Mouse (Mus musculus) forebrain, embryonic 12.5 days (tissue): ENCODE results near the gene Dcp1b. TPM values are rescaled to one million over a fixed set of nuclear protein-coding genes. Genes with fewer than 3 reads are reported as not detected.

Experiments
- ATAC-seq: fragments of 200-750 bp; cut with Nextera tagmentation; 2 replicates; pipeline ENCODE4 v1.8.0; 2017; ENCODE audit warnings: moderate TSS enrichment; ENCODE audit not compliant: low FRiP score
- H3K27ac ChIP-seq: fragments of 300-500 bp; sonication (generic); 2 replicates; pipeline ENCODE4 v1.5.1; 2016; ENCODE audit warnings: mild to moderate bottlenecking
- H3K27me3 ChIP-seq: fragments of 300-500 bp; sonication (generic); 2 replicates; pipeline ENCODE4 v1.6.1; 2016; ENCODE audit warnings: mild to moderate bottlenecking
- H3K36me3 ChIP-seq: fragments of 300-500 bp; sonication (generic); replicated peaks from 2 replicates; pipeline ENCODE4 v1.6.1; 2016; ENCODE audit warnings: mild to moderate bottlenecking
- H3K4me1 ChIP-seq: fragments of 300-500 bp; sonication (generic); 2 replicates; pipeline ENCODE4 v1.6.1; 2016
- H3K4me2 ChIP-seq: fragments of 300-500 bp; sonication (generic); 2 replicates; pipeline ENCODE4 v1.6.1; 2016; ENCODE audit warnings: mild to moderate bottlenecking, moderate library complexity
- H3K4me3 ChIP-seq: fragments of 300-500 bp; sonication (generic); replicated peaks from 2 replicates; pipeline ENCODE4 v1.5.1; 2016; ENCODE audit warnings: mild to moderate bottlenecking
- H3K9ac ChIP-seq: fragments of 300-500 bp; sonication (generic); 2 replicates; pipeline ENCODE4 v1.6.1; 2016; ENCODE audit warnings: mild to moderate bottlenecking
- H3K9me3 ChIP-seq: fragments of 300-500 bp; sonication (generic); 2 replicates; pipeline ENCODE4 v1.6.1; 2016
- WGBS: fragments of 180-500 bp; shearing (Covaris S2); methylation state at CpG from one replicate; pipeline ENCODE4 v1.1.7; 2016; 5-methylcytosine and 5-hydroxymethylcytosine counted together
- polyA plus RNA-seq: library from polyadenylated mRNA; unstranded; fragments of >200 nt; fragmentation: Nextera tagmentation; extraction: Ambion mirVana; gene quantifications from 2 replicates; pipeline ENCODE4 v1.2.1, GENCODE M21; 2016

Dcp1b gene
- polyA plus RNA-seq, 1 experiment from 2014 or later: 13.6 TPM

DNA sequence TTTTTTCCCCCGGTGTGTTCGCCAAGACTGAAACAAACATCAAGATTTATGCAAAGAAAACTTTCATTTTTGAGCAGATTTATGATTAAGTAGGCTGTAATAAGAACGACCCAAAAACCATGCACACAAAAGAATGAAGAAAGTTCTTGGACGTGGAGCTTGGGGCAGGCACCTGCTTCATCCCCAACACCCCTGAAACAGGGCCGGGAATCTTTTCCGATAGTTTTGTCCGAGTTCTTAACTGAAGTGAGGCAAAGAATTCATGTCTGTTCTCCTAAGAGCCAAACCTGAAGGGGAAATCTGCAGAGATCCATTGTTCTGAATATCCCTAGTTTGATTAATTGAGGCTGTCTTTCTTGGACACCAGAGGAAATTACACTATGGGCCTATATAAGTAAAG lies 1.1 kb downstream of the Dcp1b start:
- H3K36me3 ChIP-seq: no peaks in the 10 kb centered on the region
- H3K9me3 ChIP-seq: no peaks in the 10 kb centered on the region
- H3K4me3 ChIP-seq: peak overlapping the region; percentile 80
- 73% methylated on average over 7 of the region's 7 CpGs for WGBS
- ATAC-seq: no peak
- peak overlapping the region; percentile 82 for H3K9ac ChIP-seq
- H3K27ac ChIP-seq: no peak overlapping the region
- peaks cover 22% of the 10 kb centered on the region for H3K4me1 ChIP-seq
- no peaks in the 10 kb centered on the region for H3K27me3 ChIP-seq
- H3K4me2 ChIP-seq: peak overlapping the region; percentile 65

DNA sequence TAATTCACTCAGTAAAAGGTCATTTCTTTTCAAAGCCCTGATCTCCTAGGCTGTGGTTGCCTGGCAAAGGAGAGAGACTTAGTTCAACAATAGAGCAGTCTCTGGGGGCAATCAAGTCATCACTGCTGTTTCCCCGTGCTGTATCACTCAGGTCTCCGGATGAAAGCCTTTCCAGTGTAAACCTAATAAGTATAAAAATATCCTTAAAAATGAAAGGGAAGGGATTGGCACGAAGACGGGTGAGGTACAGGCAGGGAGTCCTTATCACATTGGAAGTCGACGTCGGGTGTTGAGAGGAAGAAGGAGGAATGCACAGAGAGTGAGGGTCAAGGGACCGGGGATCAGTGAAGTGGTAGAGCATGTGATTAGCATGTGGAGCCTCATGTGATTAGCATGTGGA lies 2.0 kb downstream of the Dcp1b start:
- 70% methylated on average over 8 of the region's 8 CpGs for WGBS

DNA sequence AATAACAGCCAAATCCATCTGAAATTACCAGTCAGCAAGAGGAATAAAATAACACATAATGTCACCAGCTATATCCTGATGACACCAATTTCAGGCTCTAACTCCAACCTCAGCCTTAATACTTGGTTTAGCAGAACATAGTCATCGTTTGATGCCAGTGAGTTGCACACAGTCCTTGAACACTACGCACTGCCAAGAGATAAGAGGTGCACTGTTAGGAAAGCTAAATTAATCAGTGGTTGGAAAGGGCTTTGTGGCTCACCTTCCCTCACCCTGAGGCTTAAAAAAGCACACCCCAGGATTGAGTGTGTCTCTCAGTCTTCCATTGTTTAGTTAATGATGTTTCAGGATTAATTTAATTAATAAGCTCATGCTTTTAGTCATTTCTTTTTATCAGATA lies 5.1 kb downstream of the Dcp1b start:
- H3K4me2 ChIP-seq: no peak overlapping the region
- no peak overlapping the region for H3K4me3 ChIP-seq
- no peaks in the 10 kb centered on the region for H3K9me3 ChIP-seq
- WGBS: 90% methylated on average over 2 of the region's 2 CpGs
- no peak overlapping the region for H3K27ac ChIP-seq
- H3K9ac ChIP-seq: no peak overlapping the region
- H3K4me1 ChIP-seq: peaks cover 23% of the 10 kb centered on the region
- peaks cover 15% of the 10 kb centered on the region; the same call in 1 of the 2 replicates for H3K36me3 ChIP-seq
- H3K27me3 ChIP-seq: no peaks in the 10 kb centered on the region
- ATAC-seq: no peak

More for the DNA sequence above, 2.0 kb downstream of the Dcp1b start:
- no peak for ATAC-seq
- H3K4me2 ChIP-seq: no peak overlapping the region
- H3K9ac ChIP-seq: peak overlapping the region; percentile 12; the same call in 1 of the 2 replicates
- peaks cover 22% of the 10 kb centered on the region for H3K4me1 ChIP-seq
- H3K27ac ChIP-seq: no peak overlapping the region
- no peaks in the 10 kb centered on the region for H3K36me3 ChIP-seq
- H3K4me3 ChIP-seq: no peak overlapping the region
- H3K9me3 ChIP-seq: no peaks in the 10 kb centered on the region
- H3K27me3 ChIP-seq: no peaks in the 10 kb centered on the region

DNA sequence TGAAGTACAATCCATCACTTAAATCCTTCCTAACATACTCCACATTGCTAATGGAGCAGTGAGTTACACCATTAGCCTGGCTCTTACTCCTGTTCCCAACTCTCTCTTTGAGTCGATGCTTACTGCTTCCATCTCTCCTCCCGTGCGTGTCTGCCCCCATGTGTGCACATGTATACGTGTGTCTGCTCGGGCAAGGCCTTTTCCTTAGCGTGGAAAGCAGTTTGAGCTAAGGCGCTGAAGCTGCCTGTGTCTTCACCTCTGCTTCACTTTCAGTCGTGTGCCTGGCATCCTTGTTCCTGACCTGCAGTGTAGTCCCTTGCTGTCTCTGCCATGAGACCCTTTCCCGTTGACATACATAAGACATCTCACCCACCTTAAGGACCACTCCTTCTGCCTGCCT lies 7.2 kb downstream of the Dcp1b start:
- Histone ChIP-seq H3K4me2 (no peak overlapping the region), H3K9me3 (no peaks in the 10 kb centered on the region), H3K27ac (no peak overlapping the region), H3K9ac (no peak overlapping the region), H3K27me3 (no peaks in the 10 kb centered on the region), H3K36me3 (peaks cover 15% of the 10 kb centered on the region; the same call in 1 of the 2 replicates), H3K4me1 (peaks cover 10% of the 10 kb centered on the region), H3K4me3 (no peak overlapping the region)
- no peak for ATAC-seq
- 90% methylated on average over 9 of the region's 9 CpGs for WGBS

DNA sequence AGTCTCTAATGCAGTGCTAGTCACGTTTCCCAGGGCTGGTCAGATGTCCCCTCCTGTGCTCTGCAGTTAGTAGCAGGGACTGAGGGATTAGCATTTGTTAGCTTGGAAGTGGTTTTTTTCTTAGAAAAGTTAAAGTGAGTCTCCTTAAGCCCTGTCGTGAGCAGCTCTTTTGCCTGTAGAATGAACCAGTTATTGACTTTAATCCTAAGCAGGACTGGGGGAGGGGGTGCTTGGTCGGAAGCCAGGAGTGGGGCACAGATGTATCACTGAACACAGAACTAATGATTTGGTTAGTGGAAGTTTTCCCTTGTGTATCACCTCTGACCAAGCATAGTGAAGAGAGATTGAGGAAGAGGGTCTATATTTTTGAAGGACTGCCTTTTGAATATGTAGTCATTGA lies 8.7 kb downstream of the Dcp1b start:
- Histone ChIP-seq H3K4me2 (no peak overlapping the region), H3K9me3 (no peaks in the 10 kb centered on the region), H3K4me1 (peaks cover 6% of the 10 kb centered on the region), H3K4me3 (no peak overlapping the region), H3K36me3 (peaks cover 15% of the 10 kb centered on the region; the same call in 1 of the 2 replicates), H3K27ac (no peak overlapping the region), H3K9ac (no peak overlapping the region), H3K27me3 (no peaks in the 10 kb centered on the region)
- WGBS: 25% methylated on average over 3 of the region's 3 CpGs
- no peak for ATAC-seq

DNA sequence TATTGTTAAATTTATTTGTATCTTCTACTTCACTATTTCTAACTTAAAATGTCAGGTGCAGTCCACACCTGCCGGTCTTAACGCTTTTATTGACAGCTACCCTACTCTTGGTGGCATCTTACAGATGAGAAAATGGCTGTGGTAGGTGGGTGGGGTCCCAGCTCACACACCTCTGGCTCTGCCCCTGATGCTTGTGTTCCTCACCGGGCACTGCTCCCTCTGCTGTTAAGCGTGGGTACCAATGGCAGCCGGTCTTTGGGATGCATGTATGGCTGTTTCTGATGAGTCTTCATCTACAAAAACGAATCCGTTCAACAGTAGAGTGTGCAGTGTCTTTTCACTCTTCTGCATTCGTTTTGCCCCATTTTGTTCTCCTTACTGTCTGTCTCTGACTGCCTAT lies 11.6 kb downstream of the Dcp1b start:
- WGBS: 64% methylated on average over 8 of the region's 8 CpGs
- peaks cover 37% of the 10 kb centered on the region for H3K36me3 ChIP-seq
- H3K27me3 ChIP-seq: no peaks in the 10 kb centered on the region
- no peak overlapping the region for H3K27ac ChIP-seq
- H3K9ac ChIP-seq: no peak overlapping the region
- H3K9me3 ChIP-seq: no peaks in the 10 kb centered on the region
- no peak for ATAC-seq
- H3K4me1 ChIP-seq: peaks cover 6% of the 10 kb centered on the region; the same call in 1 of the 2 replicates
- H3K4me2 ChIP-seq: no peak overlapping the region
- H3K4me3 ChIP-seq: no peak overlapping the region

DNA sequence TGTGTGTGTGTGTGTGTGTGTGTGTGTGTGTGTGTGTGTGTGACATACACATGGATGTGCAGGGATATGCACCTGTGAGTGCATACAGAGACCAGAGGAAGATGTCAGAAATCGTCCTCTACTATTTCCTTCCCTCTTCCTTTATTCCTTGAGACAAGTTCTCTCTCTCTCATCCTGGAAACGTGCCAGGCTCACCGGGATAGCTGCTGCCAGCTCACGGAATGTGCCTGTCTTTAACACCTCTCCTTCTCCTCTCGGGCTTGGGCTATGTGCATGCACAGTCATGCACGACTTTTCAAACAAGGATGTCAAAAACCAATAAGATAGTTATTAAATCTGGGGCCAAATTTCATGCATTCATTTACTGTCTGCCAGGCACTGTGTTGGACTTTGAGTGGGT lies 12.6 kb downstream of the Dcp1b start:
- no peak overlapping the region for H3K27ac ChIP-seq
- no peak overlapping the region for H3K9ac ChIP-seq
- peaks cover 6% of the 10 kb centered on the region; the same call in 1 of the 2 replicates for H3K4me1 ChIP-seq
- 71% methylated on average over 6 of the region's 6 CpGs for WGBS
- peaks cover 47% of the 10 kb centered on the region for H3K36me3 ChIP-seq
- H3K27me3 ChIP-seq: no peaks in the 10 kb centered on the region
- H3K4me3 ChIP-seq: no peak overlapping the region
- no peak for ATAC-seq
- H3K4me2 ChIP-seq: no peak overlapping the region
- H3K9me3 ChIP-seq: no peaks in the 10 kb centered on the region

DNA sequence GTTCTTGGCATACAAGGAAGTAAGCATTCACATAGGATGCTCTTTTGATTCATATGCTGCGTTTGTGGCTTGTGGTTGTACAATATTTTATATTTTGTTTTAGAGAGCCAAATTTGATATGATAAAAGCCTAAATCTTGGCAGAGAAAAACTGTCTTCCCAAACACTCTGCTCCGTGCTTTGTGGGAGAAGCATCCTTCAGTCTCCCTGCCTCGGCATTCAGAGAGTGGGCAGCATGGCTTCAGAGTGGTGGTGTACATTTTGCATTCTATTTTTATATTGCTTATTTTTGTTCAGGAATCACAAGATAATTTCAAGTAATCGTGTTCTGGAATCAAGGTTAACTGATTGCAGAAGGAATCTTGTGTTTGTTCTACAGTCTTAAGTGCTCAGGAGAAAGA lies 16.4 kb downstream of the Dcp1b start:
- WGBS: 93% methylated on average over 4 of the region's 4 CpGs

DNA sequence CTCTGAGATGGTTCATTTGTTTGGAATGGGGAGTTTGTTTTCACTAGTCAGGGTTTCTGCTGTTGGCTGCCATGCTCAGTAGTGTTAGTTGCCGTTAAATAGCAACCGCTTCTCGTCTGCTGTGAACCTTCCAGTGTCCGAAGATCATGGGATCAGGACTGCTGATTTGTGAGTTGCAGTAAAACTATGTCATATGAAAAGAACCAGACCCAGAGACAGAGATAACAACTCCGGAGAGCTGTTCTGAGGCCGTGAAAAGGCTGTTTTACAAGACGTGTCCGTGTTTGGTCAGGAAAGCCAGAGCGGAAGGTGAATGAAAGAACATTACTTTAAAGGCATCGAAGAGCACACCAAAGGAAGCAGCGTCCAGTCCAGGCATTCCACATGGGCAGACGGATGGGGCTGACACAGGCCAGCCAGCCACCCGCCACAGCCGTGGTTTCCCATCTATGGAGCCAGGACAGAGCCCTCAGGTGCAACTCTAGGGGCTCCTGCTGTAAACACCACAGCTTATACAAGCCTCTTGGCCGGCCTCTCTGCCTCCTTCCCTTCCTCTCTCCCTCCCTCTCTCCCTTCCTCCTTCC lies 18.6 kb downstream of the Dcp1b start:
- Histone ChIP-seq H3K9me3 (no peaks in the 10 kb centered on the region), H3K27me3 (no peaks in the 10 kb centered on the region), H3K4me3 (no peak overlapping the region), H3K4me2 (no peak overlapping the region), H3K4me1 (peaks cover 11% of the 10 kb centered on the region), H3K9ac (no peak overlapping the region), H3K27ac (no peak overlapping the region), H3K36me3 (peaks cover 54% of the 10 kb centered on the region)
- ATAC-seq: no peak
- WGBS: 90% methylated on average over 15 of the region's 15 CpGs

More for the DNA sequence above, 16.4 kb downstream of the Dcp1b start:
- Histone ChIP-seq H3K4me1 (no peaks in the 10 kb centered on the region), H3K9ac (no peak overlapping the region), H3K9me3 (no peaks in the 10 kb centered on the region), H3K36me3 (peaks cover 54% of the 10 kb centered on the region), H3K4me3 (no peak overlapping the region), H3K27ac (no peak overlapping the region), H3K4me2 (no peak overlapping the region), H3K27me3 (no peaks in the 10 kb centered on the region)
- ATAC-seq: no peak

DNA sequence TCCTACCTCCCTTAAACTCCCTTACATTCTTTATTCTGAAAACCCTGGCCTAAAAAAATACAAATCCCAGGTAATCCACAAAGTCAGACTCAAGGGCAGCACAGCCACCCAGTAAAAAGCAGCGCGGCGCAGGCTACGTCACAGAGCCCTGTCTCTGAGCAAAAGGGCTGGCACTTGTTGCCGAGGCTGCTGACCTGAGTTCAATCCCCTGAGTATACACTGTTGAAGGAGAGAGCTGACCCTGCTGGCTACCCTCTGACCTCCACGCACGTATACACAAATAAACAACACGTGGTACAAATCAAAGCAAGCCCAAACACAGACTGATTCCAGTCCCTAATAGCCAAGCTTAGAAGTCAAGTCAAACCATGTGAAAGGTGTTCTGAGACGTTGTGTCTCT lies 19.1 kb downstream of the Dcp1b start:
- Histone ChIP-seq H3K9me3 (no peaks in the 10 kb centered on the region), H3K4me1 (peaks cover 16% of the 10 kb centered on the region), H3K27ac (no peak overlapping the region), H3K27me3 (no peaks in the 10 kb centered on the region), H3K4me2 (no peak overlapping the region), H3K4me3 (no peak overlapping the region), H3K9ac (no peak overlapping the region), H3K36me3 (peaks cover 51% of the 10 kb centered on the region)
- no peak for ATAC-seq
- WGBS: 82% methylated on average over 9 of the region's 9 CpGs

DNA sequence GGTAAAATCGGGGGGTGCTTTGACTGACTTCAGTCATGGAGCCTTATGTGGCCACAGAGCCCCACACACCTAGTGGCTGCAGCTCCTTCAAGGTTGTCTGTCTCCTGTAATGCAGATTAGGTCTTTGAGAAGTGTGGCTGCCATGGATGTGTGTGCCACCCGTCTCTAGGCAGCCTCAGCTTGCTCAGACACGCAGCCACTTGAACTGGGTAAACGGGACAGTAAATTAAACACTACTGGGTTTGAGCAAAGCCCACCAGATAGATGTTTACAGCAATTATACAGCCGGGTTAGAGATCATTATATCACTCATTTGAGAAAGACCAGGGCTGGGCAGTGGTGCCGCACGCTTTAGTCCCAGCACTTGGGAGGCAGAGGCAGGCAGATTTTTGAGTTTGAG lies 19.5 kb downstream of the Dcp1b start:
- Histone ChIP-seq H3K4me2 (no peak overlapping the region), H3K9me3 (no peaks in the 10 kb centered on the region), H3K9ac (no peak overlapping the region), H3K36me3 (peaks cover 47% of the 10 kb centered on the region), H3K27me3 (no peaks in the 10 kb centered on the region), H3K27ac (no peak overlapping the region), H3K4me1 (peaks cover 20% of the 10 kb centered on the region), H3K4me3 (no peak overlapping the region)
- ATAC-seq: no peak
- WGBS: 85% methylated on average over 7 of the region's 7 CpGs

DNA sequence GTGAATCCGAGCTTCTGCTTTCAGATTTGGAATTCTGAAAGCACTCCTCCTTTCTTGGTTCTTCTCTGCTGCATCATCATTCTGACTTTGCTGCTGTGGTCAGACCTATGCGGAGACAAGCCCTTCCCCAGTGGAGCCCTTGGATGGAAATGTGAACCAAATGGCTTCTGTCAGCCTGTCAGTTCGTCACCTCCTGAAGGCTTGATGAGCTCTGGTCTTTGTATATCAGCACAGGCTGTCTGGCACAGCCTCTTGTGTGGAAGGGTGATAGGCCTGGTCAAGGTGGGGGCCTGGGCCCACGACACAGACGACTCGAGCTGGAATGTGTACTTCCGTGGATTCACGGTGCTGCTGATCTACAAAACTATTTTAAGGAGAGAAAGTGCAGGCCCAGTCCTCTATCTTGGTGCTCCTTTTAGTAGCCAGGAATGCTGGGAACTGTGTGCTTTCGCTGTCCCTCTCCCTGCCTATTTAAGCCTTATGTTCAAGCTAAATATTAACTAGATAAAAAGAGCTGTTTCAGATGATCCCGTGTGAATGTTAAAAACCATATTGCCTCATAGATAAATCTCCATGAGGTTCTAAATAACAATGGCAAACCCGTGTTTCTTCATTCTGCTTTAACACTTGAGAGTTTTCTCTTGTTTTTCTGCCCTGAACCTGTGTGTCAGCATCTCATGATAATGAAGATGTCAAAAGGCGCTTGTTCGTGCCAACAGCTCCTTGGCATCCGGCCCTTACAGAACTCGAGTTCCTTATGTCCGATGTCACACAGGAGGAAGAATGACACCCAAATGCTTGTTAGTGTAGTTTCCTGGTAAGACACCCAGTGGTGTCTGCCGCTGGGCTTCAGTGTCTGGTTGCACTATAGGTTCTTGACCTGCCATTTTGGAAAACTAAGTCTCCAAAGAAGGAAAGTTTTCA lies 21.6 kb downstream of the Dcp1b start, which contains the start of gene Cacna1c:
Gene Cacna1c (minus strand): TSS at position 37 of the 924 bp plus-strand sequence.
- H3K27ac ChIP-seq: no peak within 1 kb of the TSS
- ATAC-seq: no peak
- peaks cover 22% of the 10 kb centered on the region for H3K4me1 ChIP-seq
- peaks cover 38% of the 10 kb centered on the region for H3K36me3 ChIP-seq
- H3K9me3 ChIP-seq: no peaks in the 10 kb centered on the region
- no peaks in the 10 kb centered on the region for H3K27me3 ChIP-seq
- H3K4me3 ChIP-seq: no peak within 1 kb of the TSS
- no peak within 1 kb of the TSS for H3K9ac ChIP-seq
- H3K4me2 ChIP-seq: no peak within 1 kb of the TSS
- 89% methylated on average over 17 of the region's 17 CpGs for WGBS
